Mouse (Mus musculus) neural tube, embryonic 11.5 days (tissue): ENCODE results near the gene Mad1l1. TPM values are rescaled to one million over a fixed set of nuclear protein-coding genes. Genes with fewer than 3 reads are reported as not detected.

Experiments
- ATAC-seq: fragments of 200-750 bp; cut with Nextera tagmentation; 2 replicates; pipeline ENCODE4 v1.8.0; 2017; ENCODE audit warnings: moderate number of reproducible peaks, mild to moderate bottlenecking, moderate TSS enrichment, moderate library complexity; ENCODE audit not compliant: insufficient read depth, low FRiP score, low TSS enrichment
- DNase-seq: peaks from one replicate; pipeline ENCODE4 v3.0.0-alpha.2; 2015; ENCODE audit warnings: low spot score
- H3K27ac ChIP-seq: fragments of 300-500 bp; sonication (generic); 2 replicates; pipeline ENCODE4 v1.5.1; 2014; ENCODE audit warnings: low read depth, mild to moderate bottlenecking, low read length
- H3K27me3 ChIP-seq: fragments of 300-500 bp; sonication (generic); 2 replicates; pipeline ENCODE4 v1.6.1; 2014; ENCODE audit warnings: mild to moderate bottlenecking, low read length, mixed read lengths; ENCODE audit not compliant: control insufficient read depth, insufficient read depth
- H3K36me3 ChIP-seq: fragments of 300-500 bp; sonication (generic); 2 replicates; pipeline ENCODE4 v1.6.1; 2014; ENCODE audit warnings: mild to moderate bottlenecking, low read length, moderate library complexity, mixed read lengths; ENCODE audit not compliant: control insufficient read depth, insufficient read depth
- H3K4me1 ChIP-seq: fragments of 300-500 bp; sonication (generic); 2 replicates; pipeline ENCODE4 v1.6.1; 2014; ENCODE audit warnings: low read length, mixed read lengths; ENCODE audit not compliant: control insufficient read depth, insufficient read depth
- H3K4me2 ChIP-seq: fragments of 300-500 bp; sonication (generic); 2 replicates; pipeline ENCODE4 v1.6.1; 2014; ENCODE audit warnings: low read depth, mild to moderate bottlenecking, moderate library complexity
- H3K4me3 ChIP-seq: fragments of 300-500 bp; sonication (generic); 2 replicates; pipeline ENCODE4 v1.5.1; 2014; ENCODE audit warnings: low read depth, low read length
- H3K9ac ChIP-seq: fragments of 300-500 bp; sonication (generic); 2 replicates; pipeline ENCODE4 v1.6.1; 2014; ENCODE audit warnings: mild to moderate bottlenecking, low read length
- H3K9me3 ChIP-seq: fragments of 300-500 bp; sonication (generic); 2 replicates; pipeline ENCODE4 v1.6.1; 2016; ENCODE audit warnings: low read length; ENCODE audit not compliant: control insufficient read depth
- WGBS: fragments of 180-500 bp; shearing (Covaris S2); extraction: QIAGEN DNeasy Blood & Tissue Kit; methylation state at CpG from one replicate; pipeline ENCODE4 v1.1.7; 2014; 5-methylcytosine and 5-hydroxymethylcytosine counted together
- polyA plus RNA-seq: library from polyadenylated mRNA; unstranded; fragments of >200 nt; fragmentation: Nextera tagmentation; extraction: Ambion mirVana; gene quantifications from 2 replicates; pipeline ENCODE4 v1.2.1, GENCODE M21; 2014

The Mad1l1 gene
- polyA plus RNA-seq, 1 experiment from 2014 or later: 51.9 TPM

GRCm38 (mm10) chr5:140124626-140125025 lies 196.7 kb downstream of the Mad1l1 start:
- no peaks in the 10 kb centered on the region for H3K27me3 ChIP-seq
- no peak for ATAC-seq
- DNase-seq: no peak
- H3K27ac ChIP-seq: no peak overlapping the region
- H3K4me1 ChIP-seq: no peaks in the 10 kb centered on the region
- no peak overlapping the region for H3K4me3 ChIP-seq
- no peak overlapping the region for H3K9ac ChIP-seq
- no peak overlapping the region for H3K4me2 ChIP-seq
- no peaks in the 10 kb centered on the region for H3K9me3 ChIP-seq
- H3K36me3 ChIP-seq: no peaks in the 10 kb centered on the region
- WGBS: 89% methylated on average over 1 of the region's 1 CpGs

- Histone ChIP-seq H3K4me2 (no peak overlapping the region), H3K4me3 (no peak overlapping the region), H3K9me3 (no peaks in the 10 kb centered on the region), H3K27me3 (no peaks in the 10 kb centered on the region), H3K27ac (no peak overlapping the region), H3K9ac (no peak overlapping the region), H3K4me1 (no peaks in the 10 kb centered on the region), H3K36me3 (no peaks in the 10 kb centered on the region)
- DNase-seq (no peak), ATAC-seq (no peak)
- 56% methylated on average over 4 of the region's 4 CpGs for WGBS
Observed at GRCm38 (mm10) chr5:140123640-140124366, 197.5 kb downstream of the Mad1l1 start.

GRCm38 (mm10) chr5:140123194-140123593 lies 198.2 kb downstream of the Mad1l1 start:
- whole genome bisulfite sequencing: 29% methylated on average over 5 of the region's 5 CpGs
- Histone ChIP-seq H3K9me3 (no peaks in the 10 kb centered on the region), H3K27ac (no peak overlapping the region), H3K4me2 (no peak overlapping the region), H3K27me3 (no peaks in the 10 kb centered on the region), H3K4me3 (no peak overlapping the region), H3K36me3 (no peaks in the 10 kb centered on the region), H3K9ac (no peak overlapping the region), H3K4me1 (no peaks in the 10 kb centered on the region)
- DNase-seq: no peak
- ATAC-seq: no peak

DNA sequence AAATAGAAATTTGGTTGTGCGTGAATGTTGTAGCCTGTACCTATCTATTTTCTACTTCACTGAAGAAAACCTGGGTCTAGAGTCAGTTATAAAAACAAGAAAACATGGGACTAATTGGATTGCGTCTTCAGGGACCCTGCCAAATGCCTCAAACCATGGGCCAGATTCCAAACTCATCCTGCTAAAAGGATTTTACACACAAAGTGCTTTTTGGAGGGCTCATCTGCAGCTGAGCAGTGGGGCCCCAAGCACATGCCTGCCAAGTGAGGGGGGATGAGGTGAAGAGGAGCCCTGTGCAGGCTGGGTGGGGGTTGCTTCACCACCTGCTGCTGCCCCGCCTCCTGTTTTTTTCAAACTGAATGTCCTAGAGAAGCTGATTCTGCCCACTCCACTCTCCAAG lies 199.4 kb downstream of the Mad1l1 start:
- H3K4me1 ChIP-seq: no peaks in the 10 kb centered on the region
- no peak overlapping the region for H3K9ac ChIP-seq
- WGBS: 93% methylated on average over 3 of the region's 3 CpGs
- H3K9me3 ChIP-seq: no peaks in the 10 kb centered on the region
- no peaks in the 10 kb centered on the region for H3K36me3 ChIP-seq
- no peak for DNase-seq
- H3K27me3 ChIP-seq: no peaks in the 10 kb centered on the region
- H3K4me2 ChIP-seq: no peak overlapping the region
- H3K4me3 ChIP-seq: no peak overlapping the region
- H3K27ac ChIP-seq: no peak overlapping the region
- no peak for ATAC-seq

DNA sequence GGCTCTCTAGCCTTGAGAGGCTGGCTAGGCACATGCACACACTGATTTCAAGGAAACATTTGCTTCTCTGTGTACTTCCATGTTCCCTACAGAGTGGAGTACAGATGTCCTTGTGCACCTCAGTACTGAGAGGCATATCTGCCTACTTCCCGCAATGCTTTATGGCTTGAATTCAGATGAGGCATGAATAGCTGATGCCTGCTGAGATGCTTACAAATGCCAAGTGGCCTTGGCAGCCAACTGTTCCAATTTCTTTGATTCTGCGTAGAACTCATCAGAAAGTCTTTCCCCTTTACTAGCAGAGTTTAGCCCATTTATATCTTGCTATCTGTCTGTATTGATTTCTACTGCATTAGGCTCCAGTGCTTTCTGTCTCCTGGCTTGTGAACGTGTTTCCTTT lies 202.4 kb downstream of the Mad1l1 start:
- ATAC-seq (no peak), DNase-seq (no peak)
- Histone ChIP-seq H3K4me3 (no peak overlapping the region), H3K9me3 (no peaks in the 10 kb centered on the region), H3K36me3 (no peaks in the 10 kb centered on the region), H3K27ac (no peak overlapping the region), H3K27me3 (no peaks in the 10 kb centered on the region), H3K4me1 (no peaks in the 10 kb centered on the region), H3K9ac (no peak overlapping the region), H3K4me2 (no peak overlapping the region)
- WGBS: 87% methylated on average over 3 of the region's 3 CpGs

- Histone ChIP-seq H3K9me3 (no peaks in the 10 kb centered on the region), H3K27me3 (no peaks in the 10 kb centered on the region), H3K36me3 (no peaks in the 10 kb centered on the region), H3K27ac (no peak overlapping the region), H3K9ac (no peak overlapping the region), H3K4me2 (no peak overlapping the region), H3K4me3 (no peak overlapping the region), H3K4me1 (no peaks in the 10 kb centered on the region)
- DNase-seq (no peak), ATAC-seq (no peak)
Observed at GRCm38 (mm10) chr5:140117968-140118367, 203.4 kb downstream of the Mad1l1 start.

- Histone ChIP-seq H3K4me2 (no peak overlapping the region), H3K4me3 (no peak overlapping the region), H3K27me3 (no peaks in the 10 kb centered on the region), H3K36me3 (no peaks in the 10 kb centered on the region), H3K9me3 (no peaks in the 10 kb centered on the region), H3K9ac (no peak overlapping the region; the same call in 1 of the 2 replicates), H3K27ac (peak overlapping the region; percentile 49), H3K4me1 (no peaks in the 10 kb centered on the region)
- WGBS: 47% methylated on average over 8 of the region's 8 CpGs
- DNase-seq (peak; percentile 14), ATAC-seq (no peak)
Observed at GRCm38 (mm10) chr5:140115434-140116271, 205.7 kb downstream of the Mad1l1 start.

GRCm38 (mm10) chr5:140114512-140115060 lies 206.8 kb downstream of the Mad1l1 start:
- Histone ChIP-seq H3K36me3 (no peaks in the 10 kb centered on the region), H3K9me3 (no peaks in the 10 kb centered on the region), H3K4me3 (no peak overlapping the region), H3K27me3 (no peaks in the 10 kb centered on the region), H3K9ac (no peak overlapping the region), H3K4me2 (no peak overlapping the region), H3K27ac (no peak overlapping the region), H3K4me1 (no peaks in the 10 kb centered on the region)
- WGBS: 88% methylated on average over 3 of the region's 3 CpGs
- DNase-seq: no peak
- no peak for ATAC-seq
